Mouse (Mus musculus) heart, postnatal 4 days (tissue): Measurements from ENCODE around the gene Mindy3. TPM values are rescaled to one million over a fixed set of nuclear protein-coding genes. Genes with fewer than 3 reads are reported as not detected.

Source experiments
- DNase-seq: peaks from one replicate; pipeline ENCODE4 v3.0.0; 2021
- total RNA-seq, 2 experiments: library from RNA; stranded (reverse); gene quantifications; 2 replicates each; pipeline ENCODE4 v1.2.3; 2021

Gene Mindy3
- total RNA-seq, 2 experiments from 2014 or later, result 29.4 to 29.5 TPM

DNA sequence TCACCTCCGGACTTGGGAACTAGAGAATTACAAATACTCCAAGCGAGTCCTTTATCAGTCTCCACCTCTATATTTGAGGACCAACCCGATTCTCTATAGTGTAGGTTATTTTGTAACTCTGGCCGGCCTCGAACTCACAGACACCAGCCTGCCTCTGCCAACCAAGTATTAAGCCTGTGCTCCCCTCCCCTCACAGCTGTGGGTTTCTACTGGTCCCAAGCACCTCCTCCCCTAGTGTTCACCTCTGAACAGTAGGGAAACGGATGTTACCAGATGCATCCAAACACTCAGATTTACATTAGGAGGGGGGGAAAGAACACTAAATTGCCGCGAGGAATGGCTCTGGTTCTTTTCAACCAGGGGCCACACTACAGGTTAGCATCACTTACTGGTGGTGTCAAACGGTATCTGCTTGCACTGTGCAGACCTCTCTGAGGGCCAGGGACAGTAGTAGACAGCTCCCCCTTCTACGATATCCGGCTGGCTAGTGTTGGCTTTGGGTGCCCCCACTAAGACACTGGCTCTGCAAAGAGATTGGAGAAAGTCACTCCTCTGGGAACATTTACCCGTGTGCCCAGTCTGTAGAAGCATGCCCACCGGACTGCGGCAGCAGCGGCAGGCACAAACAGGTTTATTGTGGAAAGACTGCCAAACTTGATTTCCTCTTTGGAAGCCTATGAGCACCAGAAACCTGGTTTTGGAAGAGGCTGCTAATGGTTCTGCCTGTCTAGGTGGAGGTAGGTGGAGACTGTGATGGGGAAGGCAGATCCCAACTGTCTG is 118.6 kb downstream of the Mindy3 start:
- no peak for DNase-seq

DNA sequence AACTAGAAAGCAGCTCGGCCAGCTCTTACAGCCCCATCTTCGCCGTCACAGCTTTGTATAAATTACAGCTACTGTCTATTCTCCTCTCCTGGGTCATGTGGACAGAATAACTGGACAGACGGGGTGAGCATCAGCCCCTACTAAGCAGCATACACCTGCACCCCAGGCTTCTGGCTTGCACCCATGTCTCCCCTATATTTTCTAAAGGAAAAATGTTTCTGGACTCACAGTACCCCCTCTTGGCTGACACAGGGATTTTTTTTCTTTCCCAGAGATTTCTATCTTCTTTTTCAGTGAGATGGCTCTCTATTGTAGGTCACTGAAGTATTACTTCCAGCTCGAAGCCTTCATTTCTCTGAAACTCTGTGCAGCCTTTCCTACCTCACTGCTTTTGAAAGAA is 122.0 kb downstream of the Mindy3 start:
- no peak for DNase-seq

Other genes with a start within 250 kb of the Mindy3 start
- 10 to 100 TPM; 11.8 to 12.1 TPM for gene Itga8, start 117.5 kb downstream of the Mindy3 start, total RNA-seq